Mouse (Mus musculus): ENCODE data around the gene Dhdds. TPM values are rescaled to one million over a fixed set of nuclear protein-coding genes. Genes with fewer than 3 reads are reported as not detected.

The Dhdds gene
- polyA plus RNA-seq, 1 experiment from 2014 or later, result 41.9 TPM

DNA sequence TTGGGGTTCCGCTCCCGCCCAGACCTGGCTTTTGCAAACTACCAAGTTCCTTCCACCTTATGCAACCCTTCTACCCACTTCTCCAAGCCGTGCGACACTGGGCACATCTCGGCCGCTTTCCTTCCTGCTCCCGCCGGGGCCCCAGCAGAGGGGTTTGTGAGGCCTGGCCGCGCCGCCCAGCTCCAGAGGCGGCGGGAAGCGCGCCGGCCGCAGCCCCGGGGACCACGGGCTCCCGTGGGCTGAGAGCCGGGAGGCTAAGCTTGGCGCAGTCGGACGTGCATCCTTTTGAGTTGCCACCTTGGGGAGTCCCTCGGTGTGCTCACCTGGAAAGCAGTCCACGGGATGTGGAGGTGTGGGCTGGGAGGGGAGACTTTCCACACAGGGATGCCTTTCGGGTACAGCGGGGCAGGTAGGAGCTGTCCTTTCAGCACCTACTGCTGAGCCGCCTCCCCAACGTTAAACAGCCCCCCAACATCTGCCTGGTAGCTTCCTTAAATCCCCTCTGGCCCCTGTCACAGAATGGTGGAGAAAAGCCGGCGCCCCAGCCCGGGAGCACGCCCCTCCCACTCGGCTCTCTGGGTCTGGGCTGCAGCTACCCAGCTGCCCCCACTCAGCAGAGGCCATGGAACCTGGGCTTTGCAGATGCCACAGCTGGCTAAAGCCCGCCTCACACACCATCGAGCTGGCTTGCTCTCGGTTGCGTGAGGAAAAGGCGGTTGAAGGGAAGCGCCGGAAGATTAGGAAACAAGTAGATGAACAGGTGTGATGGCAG is 32.4 kb downstream of the Dhdds start, which contains the start of gene Hmgn2:
TSS of gene Hmgn2 (minus strand) at position 501 of the 772 bp plus-strand sequence.
- Histone ChIP-seq H3K9ac (peak within 1 kb of the TSS; percentile 97), H3K4me2 (peak within 1 kb of the TSS; percentile 98), H3K4me3 (peak within 1 kb of the TSS; percentile 72), H3K27ac (peak within 1 kb of the TSS; percentile 100), H3K36me3 (peaks cover 47% of the 10 kb centered on the region), H3K9me3 (no peaks in the 10 kb centered on the region), H3K4me1 (peaks cover 26% of the 10 kb centered on the region), H3K27me3 (no peaks in the 10 kb centered on the region)
- peak; percentile 47 for ATAC-seq (ENCODE audit: insufficient number of reproducible peaks, low FRiP score, low TSS enrichment, low read depth)
- 0% methylated on average over 42 of the region's 42 CpGs for whole genome bisulfite sequencing

DNA sequence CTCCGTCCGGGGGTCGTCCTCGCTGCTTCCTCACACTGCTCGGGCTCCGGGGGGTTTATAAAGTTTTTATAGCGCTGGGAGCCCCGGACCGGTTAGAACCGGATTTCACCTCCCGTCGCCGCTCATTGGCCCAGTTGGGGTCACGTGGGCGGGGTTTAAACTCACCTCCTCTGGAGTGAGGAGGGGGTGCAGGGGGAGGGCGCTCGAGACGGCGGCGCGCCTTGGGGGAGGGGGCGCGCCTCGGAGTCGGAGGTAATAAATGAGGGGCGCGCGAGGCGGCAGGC is 32.9 kb downstream of the Dhdds start:
- ATAC-seq (ENCODE audit: insufficient number of reproducible peaks, low FRiP score, low TSS enrichment, low read depth), result peak; percentile 89
- no peaks in the 10 kb centered on the region for H3K27me3 ChIP-seq
- H3K27ac ChIP-seq, result peak overlapping the region; percentile 100
- H3K36me3 ChIP-seq, result peaks cover 48% of the 10 kb centered on the region
- 1% methylated on average over 27 of the region's 29 CpGs for WGBS
- no peaks in the 10 kb centered on the region for H3K9me3 ChIP-seq
- H3K4me3 ChIP-seq, result peak overlapping the region; percentile 72
- peaks cover 26% of the 10 kb centered on the region for H3K4me1 ChIP-seq
- H3K9ac ChIP-seq, result peak overlapping the region; percentile 97
- peak overlapping the region; percentile 98 for H3K4me2 ChIP-seq

DNA sequence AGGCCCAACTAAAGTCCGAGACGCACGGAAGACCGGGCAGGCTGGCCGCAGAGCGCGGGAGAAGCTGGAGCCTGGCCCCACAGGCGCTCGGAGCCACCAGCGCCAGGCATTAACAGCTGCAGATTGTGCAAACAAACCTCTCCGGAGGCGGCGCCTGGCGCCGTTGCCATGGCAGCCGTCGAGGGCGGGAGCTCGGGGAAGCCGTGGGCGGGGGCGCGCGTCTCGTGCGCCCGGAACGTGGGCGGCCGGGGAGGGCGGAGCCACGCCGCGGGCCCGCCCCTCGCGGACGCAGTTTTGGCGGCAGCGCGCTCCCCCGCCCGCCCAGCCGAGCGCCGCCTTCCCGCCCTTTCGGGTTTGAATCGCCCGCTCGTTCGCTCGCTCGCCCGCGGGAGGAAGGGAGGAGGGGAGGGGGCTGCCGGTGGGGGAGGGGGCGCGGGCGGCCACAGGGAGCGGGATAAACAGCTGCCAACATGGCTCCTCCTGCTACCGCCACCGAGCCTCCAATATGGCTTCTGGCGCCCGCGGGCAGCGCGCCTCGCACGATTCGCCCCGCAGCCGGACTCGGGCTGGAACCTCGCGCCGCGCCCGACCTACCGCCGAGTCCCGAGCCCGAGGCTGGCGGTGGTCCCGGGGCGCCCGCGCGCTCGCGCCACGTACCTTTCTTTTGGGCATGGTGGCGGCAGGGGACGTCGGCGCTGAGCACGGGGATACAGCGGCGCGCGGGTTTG is 33.4 kb downstream of the Dhdds start:
- Histone ChIP-seq H3K4me1 (peaks cover 26% of the 10 kb centered on the region), H3K27me3 (no peaks in the 10 kb centered on the region), H3K9ac (peak overlapping the region; percentile 97), H3K36me3 (peaks cover 49% of the 10 kb centered on the region), H3K27ac (peak overlapping the region; percentile 100), H3K4me3 (peak overlapping the region; percentile 72), H3K9me3 (no peaks in the 10 kb centered on the region), H3K4me2 (peak overlapping the region; percentile 98)
- peak; percentile 81 for ATAC-seq (ENCODE audit: insufficient number of reproducible peaks, low FRiP score, low TSS enrichment, low read depth)
- 1% methylated on average over 74 of the region's 101 CpGs for WGBS

DNA sequence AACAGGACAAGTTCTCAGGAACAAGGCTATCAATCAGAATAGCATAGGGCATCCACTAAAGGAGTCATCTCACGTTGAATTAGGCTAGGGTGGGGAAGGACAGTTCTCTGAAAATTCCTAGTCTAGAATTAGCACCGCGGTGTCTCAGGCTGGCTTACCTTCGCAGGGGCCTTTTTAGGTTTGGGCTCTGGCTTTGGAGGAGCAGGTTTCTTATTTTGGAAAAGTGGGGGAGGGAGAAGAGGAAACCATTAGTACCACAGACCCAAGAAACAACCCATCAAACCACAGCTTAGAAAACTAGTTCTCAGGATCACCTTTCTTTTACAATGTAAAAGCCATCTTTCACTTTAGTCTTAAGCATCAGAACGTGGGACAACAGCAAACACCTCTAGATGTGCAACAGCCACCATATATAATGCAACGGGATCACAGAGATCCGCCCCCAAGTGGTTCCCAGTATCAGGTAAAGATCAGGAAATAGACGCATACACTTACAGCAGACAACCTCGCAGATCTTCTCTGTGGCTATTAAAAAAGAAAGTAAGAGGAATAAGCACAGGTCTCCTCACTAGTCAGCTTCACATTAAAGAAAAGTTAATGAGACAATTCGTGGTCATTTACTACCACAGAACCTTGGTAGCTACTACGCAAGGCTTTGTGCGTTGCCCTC is 34.3 kb downstream of the Dhdds start:
- Histone ChIP-seq H3K27ac (peak overlapping the region; percentile 100), H3K4me3 (peak overlapping the region; percentile 72), H3K27me3 (no peaks in the 10 kb centered on the region), H3K9me3 (no peaks in the 10 kb centered on the region), H3K4me1 (peaks cover 26% of the 10 kb centered on the region), H3K36me3 (peaks cover 42% of the 10 kb centered on the region), H3K4me2 (peak overlapping the region; percentile 60), H3K9ac (peak overlapping the region; percentile 97)
- WGBS, result 34% methylated on average over 12 of the region's 12 CpGs
- no peak for ATAC-seq (ENCODE audit: insufficient number of reproducible peaks, low FRiP score, low TSS enrichment, low read depth)

DNA sequence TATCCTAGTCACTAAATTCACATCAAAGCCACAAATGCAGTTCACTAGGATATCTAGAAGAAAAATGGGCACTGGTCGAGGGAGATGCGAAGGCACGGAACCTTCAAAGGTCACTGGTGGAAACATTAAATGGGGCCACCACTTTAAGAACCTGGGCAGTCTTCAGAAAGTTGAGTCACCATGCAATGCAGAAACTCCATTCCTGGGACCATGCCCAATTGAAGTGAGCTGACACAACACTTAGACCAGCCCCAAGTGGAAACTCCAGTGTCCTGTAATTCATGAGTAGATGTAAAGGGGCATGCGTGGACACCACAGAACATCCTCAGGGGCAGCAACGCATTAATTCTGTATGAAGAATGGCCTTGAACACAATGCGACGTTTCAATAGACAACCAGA is 38.2 kb downstream of the Dhdds start:
- H3K4me3 ChIP-seq, result no peak overlapping the region
- no peaks in the 10 kb centered on the region for H3K27me3 ChIP-seq
- peaks cover 13% of the 10 kb centered on the region for H3K4me1 ChIP-seq
- 85% methylated on average over 7 of the region's 7 CpGs for WGBS
- H3K9me3 ChIP-seq, result no peaks in the 10 kb centered on the region
- no peak overlapping the region for H3K9ac ChIP-seq
- H3K4me2 ChIP-seq, result no peak overlapping the region
- no peak overlapping the region for H3K27ac ChIP-seq
- no peak for ATAC-seq (ENCODE audit: insufficient number of reproducible peaks, low FRiP score, low TSS enrichment, low read depth)
- H3K36me3 ChIP-seq, result peaks cover 29% of the 10 kb centered on the region

DNA sequence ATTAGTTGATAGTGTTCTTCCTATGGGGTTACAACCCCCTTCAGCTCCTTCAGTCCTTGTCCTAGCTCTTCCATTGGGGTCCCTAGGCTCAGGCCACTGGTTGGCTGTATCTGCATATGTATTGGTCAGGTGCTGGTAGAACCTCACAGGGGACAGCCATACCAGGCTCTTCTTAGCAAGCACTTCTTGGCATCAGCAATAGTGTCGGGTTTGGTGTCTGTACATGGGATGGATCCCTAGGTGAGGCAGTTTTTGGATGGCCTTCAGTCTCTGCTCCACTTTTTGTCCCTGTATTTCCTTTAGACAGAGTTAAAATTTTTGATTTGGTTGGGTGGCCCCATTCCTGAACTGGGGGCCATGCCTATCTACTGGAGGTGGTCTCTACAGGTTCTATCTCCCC is 41.8 kb downstream of the Dhdds start:
- 77% methylated on average over 1 of the region's 1 CpGs for WGBS
- Histone ChIP-seq H3K9ac (no peak overlapping the region), H3K4me3 (no peak overlapping the region), H3K9me3 (no peaks in the 10 kb centered on the region), H3K4me1 (no peaks in the 10 kb centered on the region), H3K27ac (no peak overlapping the region), H3K4me2 (no peak overlapping the region), H3K36me3 (peaks cover 14% of the 10 kb centered on the region), H3K27me3 (no peaks in the 10 kb centered on the region)
- no peak for ATAC-seq (ENCODE audit: insufficient number of reproducible peaks, low FRiP score, low TSS enrichment, low read depth)

DNA sequence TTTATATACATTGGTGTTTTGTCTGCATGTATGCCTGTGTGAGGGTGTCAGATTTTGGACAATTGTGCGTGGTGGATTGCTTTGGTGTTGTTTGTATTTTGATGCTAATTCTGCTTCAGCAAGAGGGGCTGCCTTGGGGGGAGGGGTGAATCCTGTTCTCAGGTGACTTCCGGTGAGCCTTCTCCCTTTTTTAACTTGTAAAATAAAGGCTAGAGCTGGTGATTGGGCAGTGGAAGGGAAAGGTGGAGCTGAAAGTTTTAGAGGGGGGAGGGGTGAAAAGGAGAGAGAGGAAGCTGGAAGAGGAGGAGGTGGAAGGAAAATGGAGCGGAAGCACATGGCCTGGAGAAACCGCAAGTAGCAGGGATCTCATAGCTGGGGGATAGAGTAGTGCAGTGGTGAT is 44.4 kb downstream of the Dhdds start:
- no peaks in the 10 kb centered on the region for H3K36me3 ChIP-seq
- no peak overlapping the region for H3K9ac ChIP-seq
- no peak overlapping the region for H3K4me2 ChIP-seq
- no peaks in the 10 kb centered on the region for H3K27me3 ChIP-seq
- no peak for ATAC-seq (ENCODE audit: insufficient number of reproducible peaks, low FRiP score, low TSS enrichment, low read depth)
- H3K4me3 ChIP-seq, result no peak overlapping the region
- no peaks in the 10 kb centered on the region for H3K4me1 ChIP-seq
- no peak overlapping the region for H3K27ac ChIP-seq
- WGBS, result 77% methylated on average over 4 of the region's 4 CpGs
- H3K9me3 ChIP-seq, result no peaks in the 10 kb centered on the region

DNA sequence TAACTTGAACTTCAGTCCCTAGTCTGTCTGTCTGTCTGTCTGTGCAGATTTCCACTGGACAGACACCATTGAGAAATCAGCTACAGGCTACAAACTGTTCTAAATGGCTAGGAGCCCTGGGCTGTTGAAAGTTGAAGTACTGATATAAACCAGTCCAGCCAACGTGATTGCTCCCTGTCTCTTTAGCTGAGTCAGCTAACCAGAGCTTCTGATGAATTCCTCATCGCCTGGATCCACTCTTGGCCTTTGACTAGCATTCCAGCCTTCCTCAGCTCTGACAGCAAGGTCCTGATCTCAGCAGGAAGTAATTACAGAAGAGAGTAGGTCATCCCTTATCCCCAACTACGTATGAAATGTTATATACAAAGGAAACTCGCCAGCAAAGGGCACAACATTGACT is 54.0 kb downstream of the Dhdds start:
- Histone ChIP-seq H3K27ac (no peak overlapping the region), H3K9ac (no peak overlapping the region), H3K4me1 (no peaks in the 10 kb centered on the region), H3K27me3 (no peaks in the 10 kb centered on the region), H3K4me3 (no peak overlapping the region), H3K9me3 (no peaks in the 10 kb centered on the region), H3K4me2 (no peak overlapping the region), H3K36me3 (no peaks in the 10 kb centered on the region)
- WGBS, result 59% methylated on average over 4 of the region's 4 CpGs
- ATAC-seq (ENCODE audit: insufficient number of reproducible peaks, low FRiP score, low TSS enrichment, low read depth), result no peak

DNA sequence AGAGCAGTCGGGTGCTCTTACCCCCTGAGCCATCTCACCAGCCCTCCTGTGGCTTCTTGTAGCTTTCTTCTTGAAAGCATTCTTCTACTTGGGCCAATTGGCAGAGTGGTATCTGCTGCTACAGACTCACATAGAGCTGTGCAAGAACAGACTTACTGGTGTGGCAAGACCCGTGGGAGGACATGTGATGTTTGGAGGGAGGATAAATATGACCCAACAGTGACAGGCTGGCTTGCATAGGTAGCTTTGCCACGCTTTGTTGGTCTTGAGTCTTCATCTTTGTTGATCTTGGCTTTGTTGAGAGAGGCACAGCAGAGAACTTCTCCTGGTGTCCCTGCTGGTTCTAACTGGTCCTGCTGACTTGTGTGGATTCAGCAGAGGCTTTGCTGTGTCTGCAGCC is 56.9 kb downstream of the Dhdds start:
- no peaks in the 10 kb centered on the region for H3K9me3 ChIP-seq
- no peaks in the 10 kb centered on the region for H3K4me1 ChIP-seq
- H3K4me3 ChIP-seq, result no peak overlapping the region
- no peak overlapping the region for H3K27ac ChIP-seq
- 89% methylated on average over 3 of the region's 3 CpGs for WGBS
- H3K9ac ChIP-seq, result no peak overlapping the region
- H3K27me3 ChIP-seq, result no peaks in the 10 kb centered on the region
- ATAC-seq (ENCODE audit: insufficient number of reproducible peaks, low FRiP score, low TSS enrichment, low read depth), result no peak
- no peak overlapping the region for H3K4me2 ChIP-seq
- H3K36me3 ChIP-seq, result no peaks in the 10 kb centered on the region

DNA sequence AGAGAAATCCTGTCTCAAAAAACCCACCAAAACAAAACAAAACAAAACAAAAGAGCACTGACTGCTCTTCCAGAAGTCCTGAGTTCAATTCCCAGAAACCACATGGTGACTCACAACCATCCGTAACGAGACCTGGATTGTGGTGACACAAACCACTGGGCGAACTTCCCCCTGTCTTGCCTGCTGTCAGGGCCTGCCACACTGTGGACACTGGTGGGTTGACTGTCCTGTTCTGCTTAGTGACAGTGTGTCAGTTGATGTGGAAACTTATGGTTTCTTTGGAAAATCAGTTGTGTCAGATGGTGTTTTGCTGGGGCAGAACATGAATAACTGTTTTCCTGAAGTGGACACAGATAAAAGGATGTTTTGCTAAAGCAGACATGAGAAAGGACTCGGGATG is 58.0 kb downstream of the Dhdds start:
- H3K4me2 ChIP-seq, result no peak overlapping the region
- 89% methylated on average over 4 of the region's 4 CpGs for WGBS
- ATAC-seq (ENCODE audit: insufficient number of reproducible peaks, low FRiP score, low TSS enrichment, low read depth), result no peak
- H3K4me1 ChIP-seq, result no peaks in the 10 kb centered on the region
- no peaks in the 10 kb centered on the region for H3K36me3 ChIP-seq
- H3K9ac ChIP-seq, result no peak overlapping the region
- no peaks in the 10 kb centered on the region for H3K27me3 ChIP-seq
- H3K9me3 ChIP-seq, result no peaks in the 10 kb centered on the region
- no peak overlapping the region for H3K4me3 ChIP-seq
- no peak overlapping the region for H3K27ac ChIP-seq

DNA sequence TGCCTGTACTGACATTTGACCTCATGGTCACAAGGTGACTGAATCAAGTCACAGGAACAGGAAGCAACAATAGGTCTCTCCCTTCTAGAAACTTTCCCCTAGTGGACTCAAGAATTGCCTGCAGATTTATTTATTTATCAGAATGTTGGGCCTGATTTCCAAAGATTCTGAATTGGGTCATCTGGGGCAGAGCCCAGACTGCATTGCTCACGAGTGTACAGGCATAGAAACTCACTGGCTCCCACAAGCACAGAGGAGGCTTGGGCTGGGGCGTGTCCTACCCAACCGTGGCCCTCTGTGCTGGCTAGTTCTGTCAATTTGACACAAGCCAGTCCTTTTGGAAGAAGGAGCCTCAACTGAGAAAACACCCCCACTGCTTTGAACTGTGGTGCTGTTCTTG is 59.1 kb downstream of the Dhdds start:
- no peak for ATAC-seq (ENCODE audit: insufficient number of reproducible peaks, low FRiP score, low TSS enrichment, low read depth)
- Histone ChIP-seq H3K36me3 (no peaks in the 10 kb centered on the region), H3K4me1 (no peaks in the 10 kb centered on the region), H3K9me3 (no peaks in the 10 kb centered on the region), H3K4me3 (no peak overlapping the region), H3K27ac (no peak overlapping the region), H3K4me2 (no peak overlapping the region), H3K9ac (no peak overlapping the region), H3K27me3 (no peaks in the 10 kb centered on the region)
- 34% methylated on average over 3 of the region's 3 CpGs for WGBS
